Mouse (Mus musculus) intestine, embryonic 16.5 days (tissue): ENCODE results near the gene Enoph1. TPM values are rescaled to one million over a fixed set of nuclear protein-coding genes. Genes with fewer than 3 reads are reported as not detected.

Experiments
- ATAC-seq: fragments of 200-750 bp; cut with Nextera tagmentation; 2 replicates; pipeline ENCODE4 v1.8.0; 2017; ENCODE audit warnings: moderate TSS enrichment, moderate library complexity
- H3K27ac ChIP-seq: fragments of 300-500 bp; sonication (generic); 2 replicates; pipeline ENCODE4 v1.5.1; 2014; ENCODE audit warnings: mild to moderate bottlenecking, low read length
- H3K27me3 ChIP-seq: fragments of 300-500 bp; sonication (generic); replicated peaks from 2 replicates; pipeline ENCODE4 v1.6.1; 2014; ENCODE audit warnings: low read length, control low read depth, mixed read lengths; ENCODE audit not compliant: control insufficient read depth, insufficient read depth
- H3K36me3 ChIP-seq: fragments of 300-500 bp; sonication (generic); 2 replicates; pipeline ENCODE4 v1.6.1; 2014; ENCODE audit warnings: low read length, control low read depth; ENCODE audit not compliant: control insufficient read depth, insufficient read depth
- H3K4me1 ChIP-seq: fragments of 300-500 bp; sonication (generic); 2 replicates; pipeline ENCODE4 v1.6.1; 2014; ENCODE audit warnings: low read length, control low read depth, mixed read lengths; ENCODE audit not compliant: control insufficient read depth, insufficient read depth
- H3K4me2 ChIP-seq: fragments of 300-500 bp; sonication (generic); 2 replicates; pipeline ENCODE4 v1.6.1; 2014; ENCODE audit warnings: low read depth, low read length, control low read depth
- H3K4me3 ChIP-seq: fragments of 300-500 bp; sonication (generic); 2 replicates; pipeline ENCODE4 v1.5.1; 2014; ENCODE audit warnings: mild to moderate bottlenecking, low read length
- H3K9ac ChIP-seq: fragments of 300-500 bp; sonication (generic); 2 replicates; pipeline ENCODE4 v1.6.1; 2014; ENCODE audit warnings: low read depth, low read length
- H3K9me3 ChIP-seq: fragments of 300-500 bp; sonication (generic); 2 replicates; pipeline ENCODE4 v1.6.1; 2016; ENCODE audit warnings: low read length, control low read depth; ENCODE audit not compliant: control insufficient read depth
- WGBS: fragments of 180-500 bp; shearing (Covaris S2); extraction: QIAGEN DNeasy Blood & Tissue Kit; methylation state at CpG from one replicate; pipeline ENCODE4 v1.1.7; 2014; 5-methylcytosine and 5-hydroxymethylcytosine counted together
- polyA plus RNA-seq: library from polyadenylated mRNA; unstranded; fragments of >200 nt; fragmentation: Nextera tagmentation; extraction: Ambion mirVana; gene quantifications from 2 replicates; pipeline ENCODE4 v1.2.1, GENCODE M21; 2015

Gene Enoph1
- polyA plus RNA-seq, 1 experiment from 2014 or later: 53.7 TPM

DNA sequence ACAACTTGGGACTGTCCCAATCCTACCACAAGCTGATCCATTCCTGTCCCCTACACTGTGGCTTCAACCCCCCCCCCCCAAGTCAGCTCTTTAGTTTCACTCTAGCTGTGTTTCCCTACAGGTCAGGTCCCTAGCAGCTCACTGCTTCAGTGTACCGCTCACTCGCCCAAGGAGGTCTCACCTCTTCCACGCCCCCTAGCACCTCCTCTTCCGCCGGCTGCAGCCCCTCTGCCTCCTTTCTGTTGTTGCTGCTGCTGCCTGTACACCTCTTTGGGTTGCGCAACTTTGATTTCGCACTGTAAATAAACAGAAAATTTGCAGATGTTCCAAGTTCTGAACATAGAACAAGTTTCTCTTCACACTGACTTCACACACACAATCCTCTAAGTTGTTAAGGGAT, 3.1 kb upstream of the Enoph1 start:
- no peak overlapping the region for H3K27ac ChIP-seq
- ATAC-seq: no peak
- peak overlapping the region; percentile 93 for H3K4me2 ChIP-seq
- no peaks in the 10 kb centered on the region for H3K9me3 ChIP-seq
- peak overlapping the region; percentile 94 for H3K4me3 ChIP-seq
- peak overlapping the region; percentile 34; the same call in 1 of the 2 replicates for H3K9ac ChIP-seq
- WGBS: 10% methylated on average over 7 of the region's 7 CpGs
- H3K36me3 ChIP-seq: peaks cover 17% of the 10 kb centered on the region; the same call in 1 of the 2 replicates
- H3K4me1 ChIP-seq: peaks cover 17% of the 10 kb centered on the region
- H3K27me3 ChIP-seq: no peaks in the 10 kb centered on the region

DNA sequence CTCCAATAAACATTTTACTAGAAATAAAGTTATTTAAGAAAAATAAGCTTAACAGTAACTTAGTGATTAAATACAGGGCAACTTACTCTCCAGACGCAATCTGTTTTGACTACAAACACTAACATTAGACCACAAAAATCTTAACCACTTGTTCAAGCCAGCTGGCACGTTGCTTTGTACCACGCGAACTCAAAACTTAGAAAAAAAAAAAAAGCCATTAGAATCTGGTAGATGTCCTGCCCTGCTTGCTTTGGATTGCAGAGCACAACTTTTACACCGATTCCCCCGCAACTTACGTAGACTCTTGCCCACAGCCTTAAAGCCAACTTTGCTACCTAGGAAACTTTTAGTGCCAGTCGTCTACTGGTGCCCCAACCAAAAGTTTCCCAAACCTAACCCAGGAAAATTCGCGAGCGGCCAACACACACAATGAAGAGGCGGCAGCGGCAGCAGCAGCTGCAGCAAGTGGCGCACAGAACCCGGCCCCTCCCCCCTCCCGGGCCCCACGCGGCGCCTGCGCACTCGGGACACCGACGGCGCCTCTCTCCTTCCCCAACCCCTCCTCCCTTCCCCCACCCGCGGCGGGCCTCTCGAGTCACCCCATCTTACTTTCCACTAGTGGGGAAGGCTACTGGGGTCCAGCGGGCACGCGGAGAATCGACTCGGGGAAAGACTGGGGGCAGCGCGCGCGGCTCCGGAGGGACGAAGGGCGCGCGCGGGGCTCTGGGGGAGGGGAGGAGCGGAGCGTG, 1.6 kb upstream of the Enoph1 start:
- WGBS: 1% methylated on average over 41 of the region's 45 CpGs
- Histone ChIP-seq H3K9ac (peak overlapping the region; percentile 95), H3K4me3 (peak overlapping the region; percentile 94), H3K4me1 (peaks cover 20% of the 10 kb centered on the region), H3K36me3 (peaks cover 9% of the 10 kb centered on the region; the same call in 1 of the 2 replicates), H3K27me3 (no peaks in the 10 kb centered on the region), H3K4me2 (peak overlapping the region; percentile 93), H3K9me3 (no peaks in the 10 kb centered on the region), H3K27ac (peak overlapping the region; percentile 86)
- peak; percentile 26 for ATAC-seq

GRCm38 (mm10) chr5:100038714-100039601, 827 bp upstream of the Enoph1 start:
- Histone ChIP-seq H3K9me3 (no peaks in the 10 kb centered on the region), H3K27ac (peak overlapping the region; percentile 98), H3K9ac (peak overlapping the region; percentile 97), H3K4me1 (peaks cover 26% of the 10 kb centered on the region), H3K27me3 (no peaks in the 10 kb centered on the region), H3K4me2 (peak overlapping the region; percentile 55), H3K4me3 (peak overlapping the region; percentile 94), H3K36me3 (peaks cover 9% of the 10 kb centered on the region; the same call in 1 of the 2 replicates)
- under 1% methylated on average over 107 of the region's 113 CpGs for WGBS
- ATAC-seq: peak; percentile 72

GRCm38 (mm10) chr5:100040281-100040784, 548 bp downstream of the Enoph1 start:
- H3K27me3 ChIP-seq: no peaks in the 10 kb centered on the region
- H3K4me1 ChIP-seq: peaks cover 32% of the 10 kb centered on the region
- WGBS: 1% methylated on average over 19 of the region's 19 CpGs
- ATAC-seq: no peak
- peak overlapping the region; percentile 94 for H3K4me3 ChIP-seq
- no peaks in the 10 kb centered on the region for H3K9me3 ChIP-seq
- peak overlapping the region; percentile 93 for H3K9ac ChIP-seq
- peak overlapping the region; percentile 72 for H3K4me2 ChIP-seq
- H3K36me3 ChIP-seq: 0 out of 2 replicates have a peak, but pooled peaks cover 3% of the 10 kb centered on the region
- peak overlapping the region; percentile 86 for H3K27ac ChIP-seq

- Histone ChIP-seq H3K36me3 (0 out of 2 replicates have a peak, but pooled peaks cover 3% of the 10 kb centered on the region), H3K27ac (no peak overlapping the region), H3K4me2 (no peak overlapping the region; the same call in 1 of the 2 replicates), H3K9me3 (no peaks in the 10 kb centered on the region), H3K27me3 (no peaks in the 10 kb centered on the region), H3K9ac (no peak overlapping the region), H3K4me3 (no peak overlapping the region), H3K4me1 (peaks cover 30% of the 10 kb centered on the region)
- ATAC-seq: no peak
- 92% methylated on average over 4 of the region's 4 CpGs for WGBS
Measured at GRCm38 (mm10) chr5:100041272-100041671, 1.5 kb downstream of the Enoph1 start.

- H3K4me1 ChIP-seq: peaks cover 24% of the 10 kb centered on the region
- H3K27ac ChIP-seq: peak overlapping the region; percentile 26; the same call in 1 of the 2 replicates
- H3K4me2 ChIP-seq: no peak overlapping the region
- H3K9me3 ChIP-seq: no peaks in the 10 kb centered on the region
- no peak overlapping the region for H3K4me3 ChIP-seq
- WGBS: 77% methylated on average over 8 of the region's 8 CpGs
- no peaks in the 10 kb centered on the region for H3K27me3 ChIP-seq
- no peak for ATAC-seq
- no peak overlapping the region for H3K9ac ChIP-seq
- 0 out of 2 replicates have a peak, but pooled peaks cover 2% of the 10 kb centered on the region for H3K36me3 ChIP-seq
Measured at GRCm38 (mm10) chr5:100042467-100042866, 2.7 kb downstream of the Enoph1 start.

DNA sequence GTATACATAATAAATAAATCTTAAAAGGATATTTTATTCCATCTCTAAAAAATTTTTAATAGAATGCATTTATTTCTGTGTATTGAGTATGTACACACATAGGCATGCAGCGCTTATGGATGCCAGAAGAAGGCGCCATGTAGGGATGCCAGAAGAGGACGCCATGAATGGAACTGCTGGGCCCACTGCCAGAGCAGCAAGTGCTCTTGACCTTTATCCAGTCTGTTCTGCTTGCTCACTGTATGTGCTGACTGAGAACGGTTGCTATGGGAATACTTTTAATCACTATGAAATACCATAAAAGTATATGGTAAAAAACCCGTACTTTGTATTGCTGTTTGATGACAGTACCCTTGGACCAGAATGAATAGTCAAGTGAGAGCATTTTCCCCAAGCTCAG, 3.6 kb downstream of the Enoph1 start:
- Histone ChIP-seq H3K4me1 (peaks cover 28% of the 10 kb centered on the region), H3K9me3 (no peaks in the 10 kb centered on the region), H3K27me3 (no peaks in the 10 kb centered on the region), H3K4me2 (no peak overlapping the region), H3K9ac (no peak overlapping the region), H3K27ac (peak overlapping the region; percentile 49; the same call in 1 of the 2 replicates), H3K36me3 (no peaks in the 10 kb centered on the region), H3K4me3 (no peak overlapping the region)
- ATAC-seq: peak; percentile 8; the same call in 1 of the 2 replicates
- 62% methylated on average over 5 of the region's 5 CpGs for WGBS

GRCm38 (mm10) chr5:100044030-100044429, 4.2 kb downstream of the Enoph1 start:
- Histone ChIP-seq H3K27ac (peak overlapping the region; percentile 49; the same call in 1 of the 2 replicates), H3K4me1 (peaks cover 32% of the 10 kb centered on the region), H3K27me3 (no peaks in the 10 kb centered on the region), H3K9me3 (no peaks in the 10 kb centered on the region), H3K36me3 (no peaks in the 10 kb centered on the region), H3K4me3 (no peak overlapping the region), H3K4me2 (no peak overlapping the region), H3K9ac (no peak overlapping the region)
- ATAC-seq: no peak
- WGBS: 69% methylated on average over 4 of the region's 4 CpGs

- no peaks in the 10 kb centered on the region for H3K27me3 ChIP-seq
- H3K4me2 ChIP-seq: no peak overlapping the region
- H3K9ac ChIP-seq: no peak overlapping the region
- no peak overlapping the region for H3K4me3 ChIP-seq
- H3K36me3 ChIP-seq: no peaks in the 10 kb centered on the region
- whole genome bisulfite sequencing: 73% methylated on average over 5 of the region's 5 CpGs
- peaks cover 35% of the 10 kb centered on the region for H3K4me1 ChIP-seq
- H3K27ac ChIP-seq: no peak overlapping the region
- no peak for ATAC-seq
- no peaks in the 10 kb centered on the region for H3K9me3 ChIP-seq
Measured at GRCm38 (mm10) chr5:100044621-100045020, 4.8 kb downstream of the Enoph1 start.
